Mouse (Mus musculus): ENCODE measurements at regions not wholly inside any gene's neighbourhood (a gene's known extent, or its start where the extent isn't known, plus 50 kb on each side); places are given as distances from the start of the nearest gene placed in this dataset.

DNA sequence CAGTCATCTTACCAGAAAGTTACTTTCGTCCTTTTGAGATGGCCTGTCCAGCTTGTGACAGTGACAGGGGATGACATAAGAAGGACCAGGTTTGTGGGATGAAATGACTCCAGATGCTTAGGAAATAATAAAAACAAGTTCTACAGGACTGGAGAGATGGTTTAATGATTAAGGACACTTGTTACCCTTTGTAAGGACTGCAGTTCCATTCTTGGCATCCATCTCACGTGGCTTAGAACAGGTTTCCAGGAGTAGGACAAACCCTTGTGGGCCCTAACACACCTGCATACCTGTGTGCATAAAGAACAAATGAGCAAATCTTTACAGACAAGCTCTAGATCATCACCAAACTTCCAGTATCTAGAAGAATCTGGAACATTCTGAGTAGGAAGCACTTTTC lies 211.6 kb upstream of the Irx2 start:
- TF ChIP-seq CTCF (IDR thresholded peaks at IDR 0.05; ENCODE audit: low read depth) (no peak), EP300 (IDR thresholded peaks at IDR 0.05; ENCODE audit: low read depth) (no peak)

All from liver, postnatal 0 days (tissue).